Mouse (Mus musculus): Measurements from ENCODE around the gene N4bp2l1. TPM values are rescaled to one million over a fixed set of nuclear protein-coding genes. Genes with fewer than 3 reads are reported as not detected.

The N4bp2l1 gene
- total RNA-seq, 2 experiments from 2014 or later: 13.7 to 36.5 TPM

- no peak for ATAC-seq (replicated peaks; ENCODE audit: low FRiP score, poor library complexity, severe bottlenecking)
Measured at GRCm38 (mm10) chr5:150574885-150575284, 22.1 kb downstream of the N4bp2l1 start.

- no peak for ATAC-seq (replicated peaks; ENCODE audit: low FRiP score, poor library complexity, severe bottlenecking)
Measured at GRCm38 (mm10) chr5:150574403-150574802, 22.6 kb downstream of the N4bp2l1 start.

- no peak for ATAC-seq (replicated peaks; ENCODE audit: low FRiP score, poor library complexity, severe bottlenecking)
Measured at GRCm38 (mm10) chr5:150570496-150571219, 26.3 kb downstream of the N4bp2l1 start.

GRCm38 (mm10) chr5:150566971-150567370, 30.0 kb downstream of the N4bp2l1 start:
- ATAC-seq (replicated peaks; ENCODE audit: low FRiP score, poor library complexity, severe bottlenecking): no peak

- no peak for ATAC-seq (replicated peaks; ENCODE audit: low FRiP score, poor library complexity, severe bottlenecking)
Measured at GRCm38 (mm10) chr5:150566226-150566625, 30.8 kb downstream of the N4bp2l1 start.

- ATAC-seq (replicated peaks; ENCODE audit: low FRiP score, poor library complexity, severe bottlenecking): no peak
Measured at GRCm38 (mm10) chr5:150564426-150564825, 32.6 kb downstream of the N4bp2l1 start.

- ATAC-seq (replicated peaks; ENCODE audit: low FRiP score, poor library complexity, severe bottlenecking): no peak
Measured at GRCm38 (mm10) chr5:150561783-150562182, 35.2 kb downstream of the N4bp2l1 start.

GRCm38 (mm10) chr5:150561376-150561775, 35.6 kb downstream of the N4bp2l1 start:
- ATAC-seq (replicated peaks; ENCODE audit: low FRiP score, poor library complexity, severe bottlenecking): no peak

GRCm38 (mm10) chr5:150560851-150561250, 36.1 kb downstream of the N4bp2l1 start:
- ATAC-seq (replicated peaks; ENCODE audit: low FRiP score, poor library complexity, severe bottlenecking): no peak

- ATAC-seq (replicated peaks; ENCODE audit: low FRiP score, poor library complexity, severe bottlenecking): no peak
Measured at GRCm38 (mm10) chr5:150559519-150560103, 37.4 kb downstream of the N4bp2l1 start.

GRCm38 (mm10) chr5:150551637-150552036, 45.4 kb downstream of the N4bp2l1 start:
- ATAC-seq (replicated peaks; ENCODE audit: low FRiP score, poor library complexity, severe bottlenecking): no peak

- ATAC-seq (replicated peaks; ENCODE audit: low FRiP score, poor library complexity, severe bottlenecking): no peak
Measured at GRCm38 (mm10) chr5:150543184-150543583, 53.8 kb downstream of the N4bp2l1 start.

- ATAC-seq (replicated peaks; ENCODE audit: low FRiP score, poor library complexity, severe bottlenecking): no peak
Measured at GRCm38 (mm10) chr5:150541302-150541701, 55.7 kb downstream of the N4bp2l1 start.

GRCm38 (mm10) chr5:150525239-150525638, 71.7 kb downstream of the N4bp2l1 start:
- ATAC-seq (replicated peaks; ENCODE audit: low FRiP score, poor library complexity, severe bottlenecking): no peak

- peak; percentile 36 for ATAC-seq (replicated peaks; ENCODE audit: low FRiP score, poor library complexity, severe bottlenecking)
Measured at GRCm38 (mm10) chr5:150522867-150523234, 74.1 kb downstream of the N4bp2l1 start.

- ATAC-seq (replicated peaks; ENCODE audit: low FRiP score, poor library complexity, severe bottlenecking): peak; percentile 95
Measured at GRCm38 (mm10) chr5:150521937-150522866, 74.8 kb downstream of the N4bp2l1 start, which contains the start of gene Brca2. Gene Brca2 (plus strand): TSS chr5:150522630.

Other genes starting within 250 kb of the N4bp2l1 start
- not detected in 2 replicates for gene Zar1l, start 79.0 kb downstream of the N4bp2l1 start, total RNA-seq (2015; ENCODE audit: low replicate concordance)
- not detected in 2 replicates for gene Zar1l, start 79.0 kb downstream of the N4bp2l1 start, total RNA-seq (2017; ENCODE audit: low replicate concordance)
- gene Brca2, start 74.6 kb downstream of the N4bp2l1 start, total RNA-seq (2015; ENCODE audit: low replicate concordance): 30.7 and 38.5 TPM in 2 replicates
- 53.8 and 62.4 TPM in 2 replicates for gene Brca2, start 74.6 kb downstream of the N4bp2l1 start, total RNA-seq (2017; ENCODE audit: low replicate concordance)
- gene N4bp2l2, start 69.0 kb upstream of the N4bp2l1 start, total RNA-seq (2015; ENCODE audit: low replicate concordance): 45.3 and 81.3 TPM in 2 replicates
- 118 and 140 TPM in 2 replicates for gene N4bp2l2, start 69.0 kb upstream of the N4bp2l1 start, total RNA-seq (2017; ENCODE audit: low replicate concordance)
- gene Pds5b, start 76.6 kb upstream of the N4bp2l1 start, total RNA-seq (2015; ENCODE audit: low replicate concordance): 9.4 and 23.4 TPM in 2 replicates
- 13.0 and 26.2 TPM in 2 replicates for gene Pds5b, start 76.6 kb upstream of the N4bp2l1 start, total RNA-seq (2017; ENCODE audit: low replicate concordance)

Measured in erythroblast, adult 5-6 weeks (primary cell).